Mouse (Mus musculus) adrenal gland (tissue): Measurements from ENCODE around the gene Wwox.

ENCODE experiments used
- intact Hi-C: fragments of 180-260 bp; cut with DNase I; formaldehyde crosslinking; loops from one replicate; pipeline ENCODE4 v1.15.1; 2025

Wwox gene

GRCm38 (mm10) chr8:114650789-114651188, 211.3 kb downstream of the Wwox start:
- intact Hi-C loops, result loop anchor here (10.0 kb wide), 1 partner anchor 324 kb away; no protein-coding TSS in a partner anchor

GRCm38 (mm10) chr8:114657789-114658188, 218.3 kb downstream of the Wwox start:
- intact Hi-C loops, result loop anchor here (5.0 to 10.0 kb wide), 2 partner anchors 40 to 317 kb away; no protein-coding TSS in a partner anchor

GRCm38 (mm10) chr8:114658475-114658874, 219.0 kb downstream of the Wwox start:
- intact Hi-C loops, result loop anchor here (5.0 to 10.0 kb wide), 2 partner anchors 39 to 316 kb away; no protein-coding TSS in a partner anchor

DNA sequence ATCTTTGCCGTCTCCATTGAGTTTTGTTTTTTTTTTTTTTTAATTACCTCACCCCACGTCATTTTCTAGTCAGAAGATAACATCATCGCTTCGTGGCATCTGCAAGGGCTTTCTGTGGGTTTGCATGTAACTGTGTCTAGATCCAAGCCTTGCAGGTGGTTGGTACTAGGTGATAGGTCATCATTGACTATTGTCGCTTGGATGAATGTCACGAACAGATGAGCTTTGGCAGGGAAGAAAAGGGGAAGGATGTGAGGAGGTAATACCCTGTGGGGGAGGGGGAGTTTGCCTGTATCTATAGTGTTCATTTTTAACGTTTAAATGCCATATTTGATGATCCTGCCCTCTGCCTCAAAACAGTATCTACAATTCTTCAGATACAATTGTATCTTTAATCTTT, 223.6 kb downstream of the Wwox start:
- intact Hi-C loops, result no loop called here

GRCm38 (mm10) chr8:114665521-114665920, 226.1 kb downstream of the Wwox start:
- intact Hi-C loops, result no loop called here

- intact Hi-C loops, result no loop called here
Observed at GRCm38 (mm10) chr8:114670801-114671200, 231.3 kb downstream of the Wwox start.

GRCm38 (mm10) chr8:114671237-114671674, 231.8 kb downstream of the Wwox start:
- intact Hi-C loops, result no loop called here

DNA sequence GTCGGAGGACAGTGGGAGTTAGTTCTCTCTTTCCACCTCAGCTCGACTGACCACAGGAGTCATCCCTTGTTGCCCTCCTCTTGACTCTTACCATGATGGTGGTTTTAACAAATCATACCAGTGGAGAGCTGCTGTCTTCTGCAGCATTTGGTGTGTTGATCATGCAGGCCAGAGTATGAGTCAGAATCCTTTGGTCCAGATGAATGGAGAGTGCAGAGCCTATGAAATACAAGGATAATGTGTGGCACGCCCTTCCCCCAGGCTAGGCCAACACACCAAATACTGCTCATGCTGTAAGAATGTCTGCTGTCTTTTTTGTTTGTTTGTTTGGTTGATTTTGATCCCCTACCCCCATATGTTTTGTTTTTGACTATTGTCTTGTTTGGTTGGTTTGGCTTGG, 234.0 kb downstream of the Wwox start:
- intact Hi-C loops, result no loop called here

DNA sequence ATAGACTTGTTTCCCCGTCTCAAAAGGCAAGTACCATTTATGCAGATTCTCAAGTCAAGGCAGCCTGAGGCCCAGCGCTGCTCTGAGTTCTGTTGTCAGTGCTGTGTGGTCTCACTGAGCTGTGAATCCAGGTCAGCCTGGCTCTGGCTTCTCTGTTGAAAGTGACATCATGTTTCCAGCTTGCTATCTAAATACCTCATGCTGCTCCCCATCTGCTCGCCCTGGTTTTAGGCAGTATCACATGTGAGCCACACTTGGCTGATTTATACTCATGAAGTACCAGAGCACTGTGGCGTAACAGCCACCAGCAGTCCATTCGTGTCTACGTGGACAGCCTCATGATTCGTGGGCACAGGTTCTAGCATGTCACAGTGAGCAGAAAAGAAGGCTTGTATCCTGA, 235.7 kb downstream of the Wwox start:
- intact Hi-C loops, result no loop called here

- intact Hi-C loops, result no loop called here
Observed at GRCm38 (mm10) chr8:114676918-114677317, 237.5 kb downstream of the Wwox start.

GRCm38 (mm10) chr8:114677551-114678127, 238.2 kb downstream of the Wwox start:
- intact Hi-C loops, result no loop called here

DNA sequence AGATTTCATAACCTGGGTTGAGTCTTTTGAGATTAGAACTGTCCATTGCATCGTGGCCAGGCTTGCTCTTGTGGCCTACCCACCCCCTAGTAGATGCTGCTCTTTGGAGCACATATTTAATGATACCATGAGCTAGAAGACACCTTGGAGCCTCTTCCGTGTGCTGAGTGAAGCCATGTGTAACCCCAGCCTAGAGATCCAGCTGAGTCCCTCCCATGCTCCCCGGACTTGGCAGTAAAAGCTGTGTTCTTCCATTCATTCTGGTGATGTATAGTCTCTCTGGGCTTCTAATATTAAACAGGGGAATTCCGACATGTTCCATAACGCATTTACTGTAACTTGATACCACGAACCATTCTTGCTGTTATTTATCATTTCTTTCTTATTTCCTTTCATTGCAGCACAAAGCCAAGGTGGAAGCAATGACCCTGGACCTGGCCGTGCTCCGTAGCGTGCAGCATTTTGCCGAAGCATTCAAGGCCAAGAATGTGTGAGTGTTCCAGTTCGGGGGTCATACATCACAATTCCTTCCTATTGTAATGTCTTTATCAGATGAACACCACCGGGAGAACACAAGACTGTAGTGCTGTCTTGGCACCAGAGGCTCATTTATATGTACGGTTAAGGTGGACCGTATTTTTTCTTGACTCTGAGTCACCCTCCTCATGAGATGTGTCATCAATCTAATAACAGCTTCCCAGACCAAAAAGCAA, 240.1 kb downstream of the Wwox start:
- intact Hi-C loops, result no loop called here

- intact Hi-C loops, result no loop called here
Observed at GRCm38 (mm10) chr8:114681136-114681535, 241.7 kb downstream of the Wwox start.

GRCm38 (mm10) chr8:114682166-114682565, 242.7 kb downstream of the Wwox start:
- intact Hi-C loops, result no loop called here

GRCm38 (mm10) chr8:114684046-114684702, 244.7 kb downstream of the Wwox start:
- intact Hi-C loops, result no loop called here

DNA sequence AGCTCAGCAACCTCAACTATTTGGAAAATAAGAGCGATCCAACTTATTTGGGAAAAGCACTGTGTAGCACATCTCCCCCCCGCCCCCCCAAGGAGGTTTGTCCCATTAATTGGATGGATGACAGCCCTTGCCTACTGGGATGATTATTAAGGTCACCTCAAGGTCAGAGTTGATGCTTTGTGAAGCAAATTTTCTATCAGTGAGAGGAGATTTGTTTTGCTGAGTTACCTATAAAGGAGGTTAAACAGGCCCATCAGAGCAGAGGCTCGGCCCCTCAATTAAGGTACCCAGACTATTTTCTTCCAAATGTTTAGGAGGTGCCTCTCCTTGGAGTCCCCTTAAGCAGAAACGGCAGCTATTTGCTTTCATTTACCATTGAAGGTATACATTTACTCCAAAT, 247.0 kb downstream of the Wwox start:
- intact Hi-C loops, result no loop called here

GRCm38 (mm10) chr8:114688732-114689131, 249.3 kb downstream of the Wwox start:
- intact Hi-C loops, result no loop called here

- intact Hi-C loops, result loop anchor here (5.0 kb wide), 1 partner anchor 37 kb away; no protein-coding TSS in a partner anchor
Observed at GRCm38 (mm10) chr8:114694566-114695198, 255.2 kb downstream of the Wwox start.

DNA sequence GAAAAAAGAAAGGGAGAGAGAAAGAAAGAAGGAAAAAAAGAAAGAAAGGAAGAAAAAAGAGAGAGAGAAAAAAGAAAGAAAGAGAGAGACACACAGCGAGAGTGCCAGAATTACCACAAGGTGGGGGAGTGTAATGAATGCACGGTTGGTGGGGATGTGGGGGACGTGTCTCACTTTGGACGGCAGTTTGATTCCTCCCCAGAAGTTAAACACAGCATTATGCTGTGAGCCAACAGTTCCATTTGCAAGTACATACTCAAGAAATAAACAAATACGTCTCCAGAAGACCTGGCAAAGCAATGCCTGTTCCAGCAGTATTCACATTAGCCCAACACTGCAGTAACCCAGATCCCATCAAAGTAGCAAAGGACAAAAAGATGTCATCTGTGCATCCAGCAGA, 264.1 kb downstream of the Wwox start:
- intact Hi-C loops, result no loop called here

DNA sequence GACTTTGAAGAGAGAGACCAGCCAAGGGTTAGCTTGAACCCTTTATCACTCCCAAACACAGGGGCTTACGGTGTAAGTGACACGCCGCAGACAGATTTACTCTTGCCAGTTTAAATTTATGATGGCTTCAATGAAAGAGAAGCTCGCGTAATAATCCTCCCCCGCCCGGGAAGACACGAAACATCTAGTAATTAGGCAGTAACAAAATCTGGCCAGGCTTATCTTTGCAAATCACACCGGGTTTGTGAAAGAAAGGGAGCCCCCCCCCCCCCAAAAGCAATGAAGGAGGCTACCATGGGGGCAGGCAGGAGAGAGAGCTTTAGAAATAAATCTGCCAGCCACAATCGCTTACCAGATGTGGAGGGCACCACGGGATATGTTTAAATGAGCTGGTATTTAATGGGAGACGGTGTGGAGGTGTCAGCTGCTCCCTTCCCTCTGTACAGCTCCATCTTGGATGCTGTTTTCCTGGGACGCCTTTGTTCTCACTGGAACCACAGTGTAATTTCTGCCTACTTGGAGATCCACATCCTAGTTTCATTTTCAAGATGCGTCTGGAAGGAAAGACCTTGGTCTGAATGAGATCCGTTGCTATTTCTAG, 268.2 kb downstream of the Wwox start:
- intact Hi-C loops, result no loop called here
